30 mouse cellular contexts compared by ENCODE assay signal in genomic region chr11:58984657-58985056, GRCm38 (mm10). TPM values are rescaled to one million over a fixed set of nuclear protein-coding genes. Genes with fewer than 3 reads are reported as not detected.
DNase-seq lines count a peak whose midpoint lies in the region; ATAC-seq and TF ChIP-seq lines count a peak whose summit lies in the region.
"Had no signal": no experiment of that assay in that cellular context is flagged by ENCODE, and none has a peak within 500 bp of the region (broad histone marks: within the 10 kb centered on the region; RNA-seq: fewer than 3 reads in every experiment).

No protein-coding gene starts in this region.

- peak overlapping the region; percentile 51 for H3K27ac ChIP-seq in heart, adult 2 months
- H3K27ac ChIP-seq in heart, embryonic 14.5 days (replicated peaks in 1 of 2; ENCODE audit: control insufficient read depth in 1 of 2, insufficient read depth in 1 of 2, low read depth in 2 of 2, low read length in 2 of 2) = peak overlapping the region; percentile 77 to 97
- peak overlapping the region; percentile 87 for H3K27ac ChIP-seq in heart, postnatal 0 days (ENCODE audit: low read depth)
- H3K27ac ChIP-seq: embryonic facial prominence, embryonic 13.5 days; forebrain, embryonic 10.5 days; forebrain, embryonic 15.5 days; hindbrain, embryonic 12.5 days; kidney, postnatal 0 days; limb, embryonic 13.5 days; lung, embryonic 15.5 days; neural tube, embryonic 12.5 days; stomach, postnatal 0 days had no signal

- H3K4me2 ChIP-seq in heart, embryonic 14.5 days (ENCODE audit: low read length) = peak overlapping the region; percentile 49
- H3K4me2 ChIP-seq in heart, postnatal 0 days (ENCODE audit: low read depth, low read length) = 0 out of 2 replicates have a peak overlapping the region, but pooled peaks have one; percentile 45
- H3K4me2 ChIP-seq: embryonic facial prominence, embryonic 13.5 days; forebrain, embryonic 15.5 days; hindbrain, embryonic 12.5 days; limb, embryonic 13.5 days; liver, embryonic 11.5 days; lung, embryonic 15.5 days; midbrain, embryonic 11.5 days; neural tube, embryonic 12.5 days had no signal

- intact Hi-C loops in heart, adult 2 months (cut with DNase I) = no loop called here
- intact Hi-C loops in heart, postnatal 10 days (cut with DNase I) = no loop called here
- intact Hi-C loops in heart, postnatal 25 days (cut with DNase I) = no loop called here

- no peak for TF ChIP-seq CTCF in heart, adult 2 months (IDR thresholded peaks at IDR 0.05)
- no peak for TF ChIP-seq CTCF in heart, postnatal 0 days (IDR thresholded peaks at IDR 0.05; ENCODE audit: low read depth)

- H3K4me1 ChIP-seq in heart, adult 2 months (ENCODE audit: control insufficient read depth, insufficient read depth, low read length) = peaks cover 27% of the 10 kb centered on the region
- peaks cover 78 to 93% of the 10 kb centered on the region in 2 experiments for H3K4me1 ChIP-seq in heart, embryonic 14.5 days (ENCODE audit: control insufficient read depth in 2 of 2, insufficient read depth in 2 of 2, low read length in 2 of 2)
- peaks cover 71% of the 10 kb centered on the region for H3K4me1 ChIP-seq in heart, postnatal 0 days (ENCODE audit: control insufficient read depth, insufficient read depth)

- ATAC-seq in heart, embryonic 14.5 days (ENCODE audit: insufficient number of reproducible peaks, insufficient read depth, low FRiP score, low read depth) = no peak
- ATAC-seq in heart, postnatal 0 days (ENCODE audit: insufficient read depth, low read depth) = no peak
- ATAC-seq: forebrain, embryonic 15.5 days; intestine, embryonic 16.5 days; midbrain, embryonic 16.5 days; Patski had no signal

- no peaks in the 10 kb centered on the region for H3K27me3 ChIP-seq in heart, adult 2 months (ENCODE audit: control insufficient read depth, insufficient read depth, low read length)
- no peaks in the 10 kb centered on the region for H3K27me3 ChIP-seq in heart, embryonic 14.5 days (ENCODE audit: control insufficient read depth, insufficient read depth, low read length)
- H3K27me3 ChIP-seq in heart, postnatal 0 days (ENCODE audit: control insufficient read depth, insufficient read depth, low read length) = no peaks in the 10 kb centered on the region
- H3K27me3 ChIP-seq: embryonic facial prominence, embryonic 13.5 days; forebrain, embryonic 15.5 days; hindbrain, embryonic 12.5 days; limb, embryonic 13.5 days; lung, embryonic 15.5 days; neural tube, embryonic 12.5 days; Patski had no signal

- WGBS in heart, adult 2 months = 86% methylated on average over 7 of the region's 7 CpGs
- WGBS in heart, embryonic 14.5 days = 74% methylated on average over 7 of the region's 7 CpGs
- 66% methylated on average over 7 of the region's 7 CpGs for WGBS in heart, postnatal 0 days

- DNase-seq in heart, adult 2 months = no peak
- DNase-seq in heart, postnatal 10 days = no peak
- no peak for DNase-seq in heart, postnatal 25 days (ENCODE audit: low spot score)
- no peak for DNase-seq in heart, postnatal 0 days (ENCODE audit: low spot score)
- peak; percentile 43 for DNase-seq in thymus, postnatal 4 days
- no peak for DNase-seq in lung, postnatal 14 days
- DNase-seq: cerebellum, adult 18-20 months; cerebellum, postnatal 10 days; kidney, adult 8-10 months; kidney, postnatal 4 days; lung, postnatal 36 days; right cerebral cortex, adult 18-20 months; right cerebral cortex, postnatal 4 days had no signal

- H3K9ac ChIP-seq in heart, adult 2 months (ENCODE audit: low read depth, low read length) = no peak overlapping the region
- H3K9ac ChIP-seq in heart, embryonic 14.5 days (ENCODE audit: low read length) = peak overlapping the region; percentile 64
- 0 out of 2 replicates have a peak overlapping the region, but pooled peaks have one; percentile 17 for H3K9ac ChIP-seq in heart, postnatal 0 days (replicated peaks; ENCODE audit: low read depth, low read length)
- H3K9ac ChIP-seq: embryonic facial prominence, embryonic 13.5 days; forebrain, embryonic 15.5 days; hindbrain, embryonic 12.5 days; limb, embryonic 13.5 days; lung, embryonic 15.5 days; neural tube, embryonic 12.5 days had no signal

- no peak overlapping the region for H3K4me3 ChIP-seq in heart, adult 2 months
- no peak overlapping the region for H3K4me3 ChIP-seq in heart, embryonic 14.5 days (ENCODE audit: control insufficient read depth in 1 of 2, insufficient read depth in 1 of 2, low read depth in 1 of 2, low read length in 2 of 2)
- H3K4me3 ChIP-seq in heart, postnatal 0 days (ENCODE audit: low read depth, low read length) = no peak overlapping the region
- H3K4me3 ChIP-seq: embryonic facial prominence, embryonic 13.5 days; forebrain, embryonic 10.5 days; forebrain, embryonic 15.5 days; hindbrain, embryonic 12.5 days; limb, embryonic 13.5 days; lung, embryonic 15.5 days; myocyte; neural tube, embryonic 12.5 days had no signal

- peaks cover 3% of the 10 kb centered on the region for H3K79me2 ChIP-seq in heart, adult 2 months (replicated peaks; ENCODE audit: control insufficient read depth, insufficient read depth, low read length)

- no peak for TF ChIP-seq EP300 in heart, adult 2 months (IDR thresholded peaks at IDR 0.05; ENCODE audit: insufficient read depth, low read depth, low read length)
- no peak for TF ChIP-seq EP300 in heart, postnatal 0 days (IDR thresholded peaks at IDR 0.05; ENCODE audit: low read depth)

- TF ChIP-seq POLR2A in heart, adult 2 months (IDR thresholded peaks at IDR 0.05; ENCODE audit: insufficient read depth, low read depth, low read length) = no peak

- peaks cover 8% of the 10 kb centered on the region for H3K36me3 ChIP-seq in heart, adult 2 months (ENCODE audit: control insufficient read depth, insufficient read depth, low read length)
- peaks cover 81% of the 10 kb centered on the region for H3K36me3 ChIP-seq in heart, embryonic 14.5 days (ENCODE audit: control insufficient read depth, insufficient read depth, low read length)
- H3K36me3 ChIP-seq in heart, postnatal 0 days (replicated peaks; ENCODE audit: control insufficient read depth, insufficient read depth, low read length) = peaks cover 68% of the 10 kb centered on the region

- no peaks in the 10 kb centered on the region for H3K9me3 ChIP-seq in heart, embryonic 14.5 days (ENCODE audit: control insufficient read depth, low read length)
- no peaks in the 10 kb centered on the region for H3K9me3 ChIP-seq in heart, postnatal 0 days (replicated peaks; ENCODE audit: control insufficient read depth, low read length)
- H3K9me3 ChIP-seq: embryonic facial prominence, embryonic 13.5 days; forebrain, embryonic 10.5 days; forebrain, embryonic 15.5 days; hindbrain, embryonic 12.5 days; limb, embryonic 13.5 days; lung, embryonic 15.5 days; neural tube, embryonic 12.5 days had no signal

RNA-seq across cellular contexts. Expression of gene Trim11, which starts 6.8 kb away (rescaled TPM):
- 10 to 100 TPM; 11.9 to 14.0 TPM for total RNA-seq in heart, adult 2 months (2021)
- 14.3 and 19.4 TPM in 2 replicates for polyA plus RNA-seq in heart, adult 2 months (2012; rRNA removed)
- total RNA-seq in heart, postnatal 10 days (2021) = 10 to 100 TPM; 19.9 to 20.8 TPM
- polyA plus RNA-seq in heart, embryonic 14.5 days (2014; fragmentation: Nextera tagmentation; extraction: Ambion mirVana) = 33.4 and 36.1 TPM in 2 replicates
- 10 to 100 TPM; 14.8 to 15.5 TPM for total RNA-seq in heart, postnatal 25 days (2021)
- total RNA-seq in heart, postnatal 0 days (2014; rRNA removed; ENCODE audit: low replicate concordance) = 36.8 and 37.4 TPM in 2 replicates
- polyA plus RNA-seq in heart, postnatal 0 days (2015; fragmentation: Nextera tagmentation; extraction: Ambion mirVana) = 26.0 and 26.5 TPM in 2 replicates

RNA-seq across cellular contexts. Expression of gene Hist3h2a, which starts 30.2 kb away (rescaled TPM):
- total RNA-seq in heart, adult 2 months (2021) = 10 to 100 TPM; 13.6 to 14.0 TPM
- 12.6 and 15.4 TPM in 2 replicates for polyA plus RNA-seq in heart, adult 2 months (2012; rRNA removed)
- 10 to 100 TPM; 33.2 to 36.7 TPM for total RNA-seq in heart, postnatal 10 days (2021)
- 34.0 and 40.8 TPM in 2 replicates for polyA plus RNA-seq in heart, embryonic 14.5 days (2014; fragmentation: Nextera tagmentation; extraction: Ambion mirVana)
- 10 to 100 TPM; 17.1 to 21.3 TPM for total RNA-seq in heart, postnatal 25 days (2021)
- total RNA-seq in heart, postnatal 0 days (2014; rRNA removed; ENCODE audit: low replicate concordance) = 90.4 and 94.8 TPM in 2 replicates
- polyA plus RNA-seq in heart, postnatal 0 days (2015; fragmentation: Nextera tagmentation; extraction: Ambion mirVana) = 43.1 and 63.4 TPM in 2 replicates

RNA-seq across cellular contexts. Expression of gene Trim17, which starts 30.2 kb away (rescaled TPM):
- under 1 TPM in 1 of 2 experiments, not detected in 1; 0.07 TPM for total RNA-seq in heart, adult 2 months (2021)
- polyA plus RNA-seq in heart, adult 2 months (2012; rRNA removed) = 0.20 and 0.37 TPM in 2 replicates
- total RNA-seq in heart, postnatal 10 days (2021) = under 1 TPM; 0.12 to 0.22 TPM
- polyA plus RNA-seq in heart, embryonic 14.5 days (2014; fragmentation: Nextera tagmentation; extraction: Ambion mirVana) = 0.11 and 0.47 TPM in 2 replicates
- total RNA-seq in heart, postnatal 25 days (2021) = under 1 TPM; 0.10 to 0.17 TPM
- 0.62 TPM in 1 of 2 replicates, not detected in the other for total RNA-seq in heart, postnatal 0 days (2014; rRNA removed; ENCODE audit: low replicate concordance)
- 0.26 and 0.33 TPM in 2 replicates for polyA plus RNA-seq in heart, postnatal 0 days (2015; fragmentation: Nextera tagmentation; extraction: Ambion mirVana)
- total RNA-seq: common myeloid progenitor, adult 5-6 weeks had no signal

RNA-seq across cellular contexts. Expression of gene Hist3h2ba, which starts 35.9 kb away (rescaled TPM):
- 1 to 10 TPM in 1 of 2 experiments, under 1 TPM in 1; 0.81 to 1.1 TPM for total RNA-seq in heart, adult 2 months (2021)
- polyA plus RNA-seq in heart, adult 2 months (2012; rRNA removed) = 0.67 and 1.5 TPM in 2 replicates
- 10 to 100 TPM; 11.0 to 13.0 TPM for total RNA-seq in heart, postnatal 10 days (2021)
- polyA plus RNA-seq in heart, embryonic 14.5 days (2014; fragmentation: Nextera tagmentation; extraction: Ambion mirVana) = 8.9 and 16.0 TPM in 2 replicates
- 1 to 10 TPM; 1.8 to 2.3 TPM for total RNA-seq in heart, postnatal 25 days (2021)
- total RNA-seq in heart, postnatal 0 days (2014; rRNA removed; ENCODE audit: low replicate concordance) = 26.3 and 44.3 TPM in 2 replicates
- 7.0 and 8.2 TPM in 2 replicates for polyA plus RNA-seq in heart, postnatal 0 days (2015; fragmentation: Nextera tagmentation; extraction: Ambion mirVana)

RNA-seq across cellular contexts. Expression of gene Rnf187, which starts 45.9 kb away (rescaled TPM):
- 100 to 1,000 TPM; 164 to 177 TPM for total RNA-seq in heart, adult 2 months (2021)
- 182 and 190 TPM in 2 replicates for polyA plus RNA-seq in heart, adult 2 months (2012; rRNA removed)
- total RNA-seq in heart, postnatal 10 days (2021) = 100 to 1,000 TPM; 162 to 173 TPM
- polyA plus RNA-seq in heart, embryonic 14.5 days (2014; fragmentation: Nextera tagmentation; extraction: Ambion mirVana) = 208 and 213 TPM in 2 replicates
- total RNA-seq in heart, postnatal 25 days (2021) = 100 to 1,000 TPM; 163 to 167 TPM
- 301 and 362 TPM in 2 replicates for total RNA-seq in heart, postnatal 0 days (2014; rRNA removed; ENCODE audit: low replicate concordance)
- polyA plus RNA-seq in heart, postnatal 0 days (2015; fragmentation: Nextera tagmentation; extraction: Ambion mirVana) = 145 and 147 TPM in 2 replicates
